Comparison of ENCODE assay signal across 29 mouse cellular contexts in the genomic region with DNA sequence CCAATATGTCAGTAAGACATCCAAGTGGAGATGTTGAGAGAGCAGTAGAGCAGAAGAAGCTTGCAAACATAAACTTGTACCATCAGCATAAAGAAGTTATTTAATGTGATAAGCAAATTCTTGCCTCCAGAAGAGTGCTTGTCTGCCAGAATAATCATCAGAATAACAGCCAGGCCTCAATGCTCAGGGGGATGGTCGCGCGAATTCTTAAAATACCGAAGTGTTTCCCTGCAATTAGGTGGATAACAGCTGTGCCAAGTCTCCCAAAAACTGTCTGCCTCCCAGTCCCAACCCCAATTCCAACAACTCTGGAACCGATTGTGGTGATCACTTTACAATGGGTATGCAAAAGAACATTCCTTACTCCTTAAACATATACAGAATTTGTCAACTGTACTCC. TPM values are rescaled to one million over a fixed set of nuclear protein-coding genes. Genes with fewer than 3 reads are reported as not detected.
"Had no signal": no experiment of that assay in that cellular context is flagged by ENCODE, and none has a peak within 500 bp of the region (broad histone marks: within the 10 kb centered on the region; RNA-seq: fewer than 3 reads in every experiment).

No protein-coding gene starts in this region.

- H3K27me3 ChIP-seq: heart, embryonic 12.5 days; hindbrain, embryonic 12.5 days; intestine, embryonic 15.5 days; limb, embryonic 13.5 days; limb, embryonic 15.5 days; liver, embryonic 12.5 days had no signal

- H3K4me3 ChIP-seq: gastrocnemius, adult 2 months; heart, embryonic 12.5 days; hindbrain, embryonic 10.5 days; hindbrain, embryonic 12.5 days; intestine, embryonic 15.5 days; layer of hippocampus, adult 2 months; limb, embryonic 13.5 days; limb, embryonic 15.5 days; liver, embryonic 12.5 days had no signal

- H3K36me3 ChIP-seq: heart, embryonic 12.5 days; hindbrain, embryonic 10.5 days; hindbrain, embryonic 12.5 days; intestine, embryonic 15.5 days; limb, embryonic 13.5 days; limb, embryonic 15.5 days; liver, embryonic 12.5 days had no signal

- H3K9me3 ChIP-seq: heart, embryonic 12.5 days; hindbrain, embryonic 12.5 days; intestine, embryonic 15.5 days; limb, embryonic 13.5 days; limb, embryonic 15.5 days; liver, embryonic 12.5 days had no signal

- H3K4me2 ChIP-seq: heart, embryonic 12.5 days; hindbrain, embryonic 12.5 days; hindbrain, embryonic 14.5 days; intestine, embryonic 15.5 days; limb, embryonic 13.5 days; limb, embryonic 15.5 days; liver, embryonic 12.5 days had no signal

- H3K9ac ChIP-seq: heart, embryonic 12.5 days; hindbrain, embryonic 12.5 days; hindbrain, embryonic 14.5 days; intestine, embryonic 15.5 days; limb, embryonic 13.5 days; limb, embryonic 15.5 days; liver, embryonic 12.5 days; liver, embryonic 14.5 days had no signal

- ATAC-seq: hindbrain, embryonic 16.5 days; inflammation-experienced regulatory T-cells, adult 6 months; intestine, embryonic 15.5 days; intestine, postnatal 0 days; liver, embryonic 12.5 days had no signal

- DNase-seq: gastrocnemius, adult 2 months; gastrocnemius, postnatal 10 days; gastrocnemius, postnatal 25 days; heart, adult 18-20 months; heart, postnatal 10 days; heart, postnatal 4 days; kidney, adult 18-20 months; kidney, adult 8-10 months; kidney, postnatal 10 days; kidney, postnatal 25 days; kidney, postnatal 4 days; layer of hippocampus, adult 9-11 months; layer of hippocampus, postnatal 36 days; left cerebral cortex, postnatal 4 days had no signal

- H3K27ac ChIP-seq: gastrocnemius, adult 2 months; hindbrain, embryonic 10.5 days; hindbrain, embryonic 12.5 days; hindbrain, embryonic 14.5 days; intestine, embryonic 15.5 days; layer of hippocampus, adult 2 months; limb, embryonic 13.5 days; limb, embryonic 15.5 days; liver, embryonic 12.5 days; liver, embryonic 14.5 days had no signal

- H3K4me1 ChIP-seq: heart, embryonic 12.5 days; hindbrain, embryonic 12.5 days; intestine, embryonic 15.5 days; limb, embryonic 13.5 days; limb, embryonic 15.5 days; liver, embryonic 12.5 days had no signal

RNA-seq across cellular contexts. Expression of gene Scg2, which starts 30.0 kb away (rescaled TPM):
- polyA plus RNA-seq: inflammation-experienced regulatory T-cells, adult 6 months; limb, embryonic 11.5 days; liver, adult 2 months; liver, embryonic 12.5 days had no signal
